Mouse (Mus musculus): ENCODE data around the gene Tenm2. TPM values are rescaled to one million over a fixed set of nuclear protein-coding genes. Genes with fewer than 3 reads are reported as not detected.

Tenm2 gene
- polyA plus RNA-seq, 1 experiment from 2014 or later: 0.16 TPM

DNA sequence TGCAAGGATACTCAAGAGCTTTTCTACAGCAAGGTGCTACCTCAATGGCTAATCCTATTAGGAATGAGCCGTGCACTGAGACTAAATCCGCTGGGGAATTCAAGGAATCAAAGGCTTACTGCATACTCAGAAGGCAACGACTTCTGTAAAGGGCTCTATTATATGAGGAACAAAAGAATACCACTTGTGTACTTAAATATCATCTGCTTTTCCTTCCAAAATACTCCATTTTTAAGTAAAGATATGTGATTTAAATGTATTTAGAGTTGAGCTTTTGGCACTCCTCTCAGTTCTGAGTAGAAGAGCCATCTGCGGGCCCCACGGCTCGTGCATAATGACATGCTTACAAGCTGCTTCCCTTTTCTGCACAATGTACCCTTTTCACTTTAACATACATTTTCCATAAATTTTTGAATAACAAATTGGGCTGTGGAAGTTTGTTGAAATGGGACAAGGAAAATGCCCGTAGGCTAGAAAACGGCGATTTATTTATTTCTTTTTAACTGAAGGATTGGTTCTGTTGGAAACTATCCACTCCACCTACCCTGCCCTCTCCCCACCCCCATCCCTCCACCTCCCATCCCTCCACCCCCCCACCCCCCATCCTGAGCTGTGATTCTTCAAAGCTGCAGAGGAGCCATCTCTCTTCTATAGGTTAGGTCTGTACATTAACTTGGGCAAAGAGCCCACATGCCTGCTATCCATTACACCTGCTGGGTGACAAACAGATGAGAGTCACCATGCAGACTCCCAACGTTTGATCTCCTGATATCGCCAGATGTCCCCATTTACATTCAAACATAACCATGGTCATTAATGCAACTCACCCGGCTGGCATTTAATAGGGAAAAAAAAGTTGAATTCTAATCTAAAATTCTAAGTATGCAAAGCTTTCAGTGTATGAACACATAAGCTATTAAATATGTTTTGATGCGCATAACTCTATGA is 81.6 kb downstream of the Tenm2 start:
- Histone ChIP-seq H3K9me3 (ENCODE audit: low read length) (no peaks in the 10 kb centered on the region), H3K4me2 (replicated peaks; ENCODE audit: low read depth, low read length) (no peak overlapping the region), H3K27ac (ENCODE audit: low read length) (no peak overlapping the region), H3K4me3 (ENCODE audit: low read depth, low read length) (no peak overlapping the region), H3K4me1 (ENCODE audit: insufficient read depth, low read depth, low read length) (no peaks in the 10 kb centered on the region), H3K27me3 (replicated peaks; ENCODE audit: insufficient read depth, low read length) (no peaks in the 10 kb centered on the region), H3K36me3 (ENCODE audit: insufficient read depth, low read length) (no peaks in the 10 kb centered on the region), H3K9ac (replicated peaks; ENCODE audit: low read depth) (no peak overlapping the region)
- ATAC-seq: no peak
- 51% methylated on average over 13 of the region's 13 CpGs for WGBS
- no peak for TF ChIP-seq CTCF (IDR thresholded peaks at IDR 0.05)
- TF ChIP-seq EP300 (IDR thresholded peaks at IDR 0.05): no peak
- DNase-seq (ENCODE audit: low spot score): no peak

DNA sequence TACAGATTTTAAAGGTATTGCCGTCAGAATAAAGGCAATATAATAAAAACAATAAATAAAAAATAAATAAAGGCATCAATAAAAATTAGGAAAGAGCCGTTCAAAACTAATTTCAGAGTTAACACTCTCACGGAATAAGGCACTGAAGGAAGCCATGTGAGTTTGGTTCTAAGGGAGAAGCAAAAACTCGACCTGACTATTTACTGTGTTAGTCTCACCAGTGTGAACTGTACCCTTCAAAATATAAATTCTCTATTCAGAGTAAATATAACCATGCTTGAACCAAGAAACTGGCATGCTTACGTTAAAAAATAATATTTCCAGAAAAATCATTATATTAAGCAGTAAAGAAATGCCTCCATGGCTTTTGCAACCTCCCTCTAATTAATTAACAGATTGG is 82.4 kb downstream of the Tenm2 start:
- no peak for DNase-seq (ENCODE audit: low spot score)
- H3K4me3 ChIP-seq (ENCODE audit: low read depth, low read length): no peak overlapping the region
- no peaks in the 10 kb centered on the region for H3K4me1 ChIP-seq (ENCODE audit: insufficient read depth, low read depth, low read length)
- no peak overlapping the region for H3K4me2 ChIP-seq (replicated peaks; ENCODE audit: low read depth, low read length)
- ATAC-seq: no peak
- WGBS: 63% methylated on average over 5 of the region's 5 CpGs
- no peaks in the 10 kb centered on the region for H3K27me3 ChIP-seq (replicated peaks; ENCODE audit: insufficient read depth, low read length)
- TF ChIP-seq EP300 (IDR thresholded peaks at IDR 0.05) (no peak), CTCF (IDR thresholded peaks at IDR 0.05) (no peak)
- H3K9me3 ChIP-seq (ENCODE audit: low read length): no peaks in the 10 kb centered on the region
- H3K36me3 ChIP-seq (ENCODE audit: insufficient read depth, low read length): no peaks in the 10 kb centered on the region
- H3K27ac ChIP-seq (ENCODE audit: low read length): no peak overlapping the region
- H3K9ac ChIP-seq (replicated peaks; ENCODE audit: low read depth): no peak overlapping the region

GRCm38 (mm10) chr11:37150011-37150410 is 85.8 kb downstream of the Tenm2 start:
- no peaks in the 10 kb centered on the region for H3K36me3 ChIP-seq (ENCODE audit: insufficient read depth, low read length)
- no peak overlapping the region for H3K4me3 ChIP-seq (ENCODE audit: low read depth, low read length)
- no peak for DNase-seq (ENCODE audit: low spot score)
- H3K4me1 ChIP-seq (ENCODE audit: insufficient read depth, low read depth, low read length): no peaks in the 10 kb centered on the region
- no peaks in the 10 kb centered on the region for H3K9me3 ChIP-seq (ENCODE audit: low read length)
- TF ChIP-seq EP300 (IDR thresholded peaks at IDR 0.05) (no peak), CTCF (IDR thresholded peaks at IDR 0.05) (no peak)
- H3K4me2 ChIP-seq (replicated peaks; ENCODE audit: low read depth, low read length): no peak overlapping the region
- WGBS: 53% methylated on average over 1 of the region's 1 CpGs
- H3K27me3 ChIP-seq (replicated peaks; ENCODE audit: insufficient read depth, low read length): no peaks in the 10 kb centered on the region
- no peak for ATAC-seq
- no peak overlapping the region for H3K9ac ChIP-seq (replicated peaks; ENCODE audit: low read depth)
- H3K27ac ChIP-seq (ENCODE audit: low read length): no peak overlapping the region

DNA sequence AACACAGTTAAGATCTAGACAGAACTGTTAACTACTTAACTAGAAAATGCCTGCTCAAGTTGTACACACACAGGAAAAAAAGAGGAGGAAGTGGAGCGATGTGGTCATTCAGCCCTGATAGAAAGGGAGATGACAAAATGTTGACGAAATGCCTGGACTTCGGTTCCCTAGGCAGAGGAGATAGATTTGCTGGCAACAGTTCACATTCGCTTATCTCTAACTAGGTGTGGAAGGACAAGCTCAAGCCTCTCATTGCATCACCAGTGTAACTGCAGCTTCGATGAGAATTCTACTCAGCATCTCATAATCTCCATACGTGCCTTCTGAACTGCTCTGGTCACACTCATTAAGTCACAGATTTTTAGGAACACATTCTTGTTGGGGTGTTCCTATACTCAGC is 91.8 kb downstream of the Tenm2 start:
- no peak overlapping the region for H3K27ac ChIP-seq (ENCODE audit: low read length)
- WGBS: 28% methylated on average over 6 of the region's 6 CpGs

DNA sequence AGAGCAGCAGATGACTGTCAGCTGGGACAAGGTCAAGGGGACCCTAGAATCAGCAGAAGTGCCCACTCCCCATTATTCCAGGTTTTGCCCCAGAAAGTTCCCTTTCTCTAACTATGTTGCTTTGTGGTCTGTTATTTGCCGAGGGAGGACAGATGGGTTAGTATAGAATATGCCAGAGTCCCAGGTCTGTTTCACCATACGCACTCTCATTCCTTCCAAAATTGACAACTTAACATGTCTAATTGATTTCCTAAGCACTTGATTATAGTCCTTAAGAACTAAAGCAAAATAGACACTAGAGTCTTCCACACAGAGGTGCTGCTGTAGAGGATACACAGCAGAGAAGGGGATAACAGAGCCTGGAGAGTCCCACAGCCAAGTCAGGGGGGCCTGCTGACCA is 92.3 kb downstream of the Tenm2 start:
- 63% methylated on average over 2 of the region's 2 CpGs for WGBS
- no peak overlapping the region for H3K27ac ChIP-seq (ENCODE audit: low read length)

More for the DNA sequence above, 91.8 kb downstream of the Tenm2 start:
- H3K4me2 ChIP-seq (replicated peaks; ENCODE audit: low read depth, low read length): no peak overlapping the region
- no peak for TF ChIP-seq CTCF (IDR thresholded peaks at IDR 0.05)
- TF ChIP-seq EP300 (IDR thresholded peaks at IDR 0.05): no peak
- H3K9ac ChIP-seq (replicated peaks; ENCODE audit: low read depth): no peak overlapping the region
- H3K9me3 ChIP-seq (ENCODE audit: low read length): no peaks in the 10 kb centered on the region
- H3K27me3 ChIP-seq (replicated peaks; ENCODE audit: insufficient read depth, low read length): no peaks in the 10 kb centered on the region
- H3K4me1 ChIP-seq (ENCODE audit: insufficient read depth, low read depth, low read length): no peaks in the 10 kb centered on the region
- H3K4me3 ChIP-seq (ENCODE audit: low read depth, low read length): no peak overlapping the region
- ATAC-seq (peak; percentile 65), DNase-seq (ENCODE audit: low spot score) (peak; percentile 72)
- no peaks in the 10 kb centered on the region for H3K36me3 ChIP-seq (ENCODE audit: insufficient read depth, low read length)

DNA sequence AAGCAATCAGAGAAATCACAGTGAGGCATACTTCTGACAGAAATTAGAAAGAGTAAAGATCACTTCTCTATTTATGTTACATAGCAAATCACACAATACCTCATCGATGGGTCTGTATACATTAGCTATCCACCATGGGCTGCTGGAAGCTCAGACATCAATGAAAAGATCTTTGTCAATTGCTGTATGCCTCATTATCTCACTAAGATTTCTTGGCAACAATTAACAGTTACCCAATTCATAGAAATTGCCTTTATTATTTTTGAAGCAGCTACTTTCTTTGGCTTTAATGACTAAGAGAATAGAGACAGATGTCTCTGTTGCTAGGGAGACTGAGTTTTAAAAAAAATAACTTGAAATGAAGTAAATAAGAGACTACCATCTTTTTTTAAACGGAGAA is 106.9 kb downstream of the Tenm2 start:
- DNase-seq (ENCODE audit: low spot score) (no peak), ATAC-seq (no peak)
- no peaks in the 10 kb centered on the region for H3K27me3 ChIP-seq (replicated peaks; ENCODE audit: insufficient read depth, low read length)

More for the DNA sequence above, 92.3 kb downstream of the Tenm2 start:
- H3K4me2 ChIP-seq (replicated peaks; ENCODE audit: low read depth, low read length): no peak overlapping the region
- no peaks in the 10 kb centered on the region for H3K27me3 ChIP-seq (replicated peaks; ENCODE audit: insufficient read depth, low read length)
- no peaks in the 10 kb centered on the region for H3K9me3 ChIP-seq (ENCODE audit: low read length)
- H3K36me3 ChIP-seq (ENCODE audit: insufficient read depth, low read length): no peaks in the 10 kb centered on the region
- no peak overlapping the region for H3K4me3 ChIP-seq (ENCODE audit: low read depth, low read length)
- no peak for DNase-seq (ENCODE audit: low spot score)
- no peak for TF ChIP-seq EP300 (IDR thresholded peaks at IDR 0.05)
- no peak for TF ChIP-seq CTCF (IDR thresholded peaks at IDR 0.05)
- no peak overlapping the region for H3K9ac ChIP-seq (replicated peaks; ENCODE audit: low read depth)
- H3K4me1 ChIP-seq (ENCODE audit: insufficient read depth, low read depth, low read length): no peaks in the 10 kb centered on the region
- no peak for ATAC-seq

More for the DNA sequence above, 106.9 kb downstream of the Tenm2 start:
- Histone ChIP-seq H3K27ac (ENCODE audit: low read length) (no peak overlapping the region), H3K9me3 (ENCODE audit: low read length) (no peaks in the 10 kb centered on the region), H3K4me2 (replicated peaks; ENCODE audit: low read depth, low read length) (no peak overlapping the region), H3K4me1 (ENCODE audit: insufficient read depth, low read depth, low read length) (no peaks in the 10 kb centered on the region), H3K4me3 (ENCODE audit: low read depth, low read length) (no peak overlapping the region), H3K9ac (replicated peaks; ENCODE audit: low read depth) (no peak overlapping the region), H3K36me3 (ENCODE audit: insufficient read depth, low read length) (no peaks in the 10 kb centered on the region)
- TF ChIP-seq EP300 (IDR thresholded peaks at IDR 0.05): no peak
- no peak for TF ChIP-seq CTCF (IDR thresholded peaks at IDR 0.05)
- WGBS: 59% methylated on average over 2 of the region's 2 CpGs

Measured in lung, postnatal 0 days (tissue).